Mouse (Mus musculus) kidney, adult 2 months (tissue): ENCODE measurements at regions not wholly inside any gene's neighbourhood (a gene's known extent, or its start where the extent isn't known, plus 50 kb on each side); places are given as distances from the start of the nearest gene placed in this dataset.

ENCODE experiments used
- DNase-seq: peaks from one replicate; pipeline ENCODE4 v3.0.0; 2021
- H3K27ac ChIP-seq: fragments of 200-500 bp; 2 replicates; pipeline ENCODE4 v1.5.1; 2012; ENCODE audit warnings: low read depth, low read length, control low read depth, inconsistent platforms; ENCODE audit not compliant: insufficient read depth
- H3K27me3 ChIP-seq: fragments of 200-500 bp; replicated peaks from 2 replicates; pipeline ENCODE4 v1.6.1; 2012; ENCODE audit warnings: mild to moderate bottlenecking, moderate library complexity, low read length, inconsistent platforms; ENCODE audit not compliant: control insufficient read depth, insufficient read depth
- H3K36me3 ChIP-seq: fragments of 200-500 bp; 2 replicates; pipeline ENCODE4 v1.6.1; 2012; ENCODE audit warnings: mild to moderate bottlenecking, moderate library complexity, low read length, inconsistent platforms; ENCODE audit not compliant: control insufficient read depth, insufficient read depth
- H3K4me1 ChIP-seq: fragments of 200-500 bp; 2 replicates; pipeline ENCODE4 v1.6.1; 2011; ENCODE audit warnings: low read length; ENCODE audit not compliant: control insufficient read depth, insufficient read depth
- H3K4me3 ChIP-seq: fragments of 200-500 bp; 2 replicates; pipeline ENCODE4 v1.5.1; 2011; ENCODE audit warnings: mild to moderate bottlenecking, low read depth, low read length, control low read depth; ENCODE audit not compliant: insufficient read depth
- CTCF ChIP-seq: fragments of 200-500 bp; conservative IDR thresholded peaks from 2 replicates; pipeline ENCODE4 v1.5.1; 2011; ENCODE audit warnings: low read depth, mild to moderate bottlenecking, control low read depth, low read length, moderate library complexity, mixed read lengths; ENCODE audit not compliant: insufficient read depth, insufficient read length
- POLR2A ChIP-seq: fragments of 200-500 bp; IDR thresholded peaks from one replicate; pipeline ENCODE4 v1.6.1; 2011; ENCODE audit warnings: low read depth, low read length, control low read depth
- WGBS: fragments of 180-500 bp; shearing (Covaris S2); methylation state at CpG from one replicate; pipeline ENCODE4 v1.1.7; 2018; 5-methylcytosine and 5-hydroxymethylcytosine counted together

GRCm38 (mm10) chr6:67186537-67187274, 51.3 kb upstream of the Serbp1 start:
- Histone ChIP-seq H3K4me1 (no peaks in the 10 kb centered on the region), H3K4me3 (no peak overlapping the region), H3K36me3 (no peaks in the 10 kb centered on the region), H3K27me3 (no peaks in the 10 kb centered on the region), H3K27ac (no peak overlapping the region)
- WGBS: 88% methylated on average over 7 of the region's 7 CpGs
- TF ChIP-seq POLR2A (no peak), CTCF (no peak)
- DNase-seq: no peak

- TF ChIP-seq CTCF (no peak), POLR2A (no peak)
- 68% methylated on average over 2 of the region's 2 CpGs for WGBS
Observed at GRCm38 (mm10) chr6:67184662-67185061, 53.3 kb upstream of the Serbp1 start.

GRCm38 (mm10) chr6:67183481-67184215, 54.3 kb upstream of the Serbp1 start:
- no peak for DNase-seq
- no peaks in the 10 kb centered on the region for H3K36me3 ChIP-seq
- TF ChIP-seq CTCF (no peak), POLR2A (no peak)
- H3K27ac ChIP-seq: no peak overlapping the region
- no peak overlapping the region for H3K4me3 ChIP-seq
- 68% methylated on average over 15 of the region's 15 CpGs for WGBS
- H3K4me1 ChIP-seq: no peaks in the 10 kb centered on the region
- no peaks in the 10 kb centered on the region for H3K27me3 ChIP-seq

More at GRCm38 (mm10) chr6:67184662-67185061, 53.3 kb upstream of the Serbp1 start:
- no peaks in the 10 kb centered on the region for H3K27me3 ChIP-seq
- no peaks in the 10 kb centered on the region for H3K4me1 ChIP-seq
- no peak overlapping the region for H3K27ac ChIP-seq
- H3K36me3 ChIP-seq: no peaks in the 10 kb centered on the region
- DNase-seq: no peak
- H3K4me3 ChIP-seq: no peak overlapping the region

GRCm38 (mm10) chr6:67182453-67182852, 55.5 kb upstream of the Serbp1 start:
- TF ChIP-seq CTCF (no peak), POLR2A (no peak)
- H3K27ac ChIP-seq: no peak overlapping the region
- H3K27me3 ChIP-seq: no peaks in the 10 kb centered on the region
- no peaks in the 10 kb centered on the region for H3K4me1 ChIP-seq
- 96% methylated on average over 2 of the region's 2 CpGs for WGBS
- H3K36me3 ChIP-seq: no peaks in the 10 kb centered on the region
- DNase-seq: no peak
- no peak overlapping the region for H3K4me3 ChIP-seq

DNA sequence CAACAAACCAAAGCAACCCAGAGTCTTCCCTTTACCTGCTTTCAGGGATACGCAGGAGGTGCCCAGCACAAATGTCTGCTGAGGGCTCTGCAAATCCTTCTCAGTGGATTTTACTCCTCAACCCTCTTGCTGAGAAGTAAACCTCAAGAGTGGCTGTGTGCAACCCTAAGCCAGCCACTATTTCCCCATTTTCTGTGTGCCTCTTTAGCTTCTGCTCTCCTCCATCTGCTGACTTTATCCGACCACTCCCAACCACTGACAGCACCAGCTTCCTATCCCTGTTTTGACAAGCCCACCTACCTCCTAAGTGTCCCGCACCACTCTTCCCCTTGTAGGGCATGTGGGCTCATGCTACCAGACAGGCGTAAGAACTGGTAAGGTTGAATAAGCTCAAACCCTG, 56.5 kb upstream of the Serbp1 start:
- Histone ChIP-seq H3K4me1 (no peaks in the 10 kb centered on the region), H3K4me3 (no peak overlapping the region), H3K36me3 (no peaks in the 10 kb centered on the region), H3K27ac (no peak overlapping the region), H3K27me3 (no peaks in the 10 kb centered on the region)
- no peak for DNase-seq
- TF ChIP-seq POLR2A (no peak), CTCF (no peak)
- 85% methylated on average over 4 of the region's 4 CpGs for WGBS

- Histone ChIP-seq H3K4me3 (no peak overlapping the region), H3K27me3 (no peaks in the 10 kb centered on the region), H3K4me1 (no peaks in the 10 kb centered on the region), H3K27ac (no peak overlapping the region), H3K36me3 (no peaks in the 10 kb centered on the region)
- DNase-seq: no peak
- TF ChIP-seq CTCF: no peak
- TF ChIP-seq POLR2A: no peak
- WGBS: 82% methylated on average over 7 of the region's 7 CpGs
Observed at GRCm38 (mm10) chr6:67179416-67179815, 58.6 kb upstream of the Serbp1 start.

GRCm38 (mm10) chr6:67178531-67178930, 59.4 kb upstream of the Serbp1 start:
- TF ChIP-seq CTCF (no peak), POLR2A (no peak)
- Histone ChIP-seq H3K4me3 (no peak overlapping the region), H3K27ac (no peak overlapping the region), H3K4me1 (no peaks in the 10 kb centered on the region), H3K36me3 (no peaks in the 10 kb centered on the region), H3K27me3 (no peaks in the 10 kb centered on the region)
- 81% methylated on average over 4 of the region's 4 CpGs for WGBS
- no peak for DNase-seq
